Mouse (Mus musculus): ENCODE measurements at regions not wholly inside any gene's neighbourhood (a gene's known extent, or its start where the extent isn't known, plus 50 kb on each side); places are given as distances from the start of the nearest gene placed in this dataset.
"Not testable (repeated sequence)": the region's sequence is repeated elsewhere in the genome, so short reads cannot be mapped to it uniquely, and the experiment has no call there.

GRCm38 (mm10) chr1:50025766-50026165 is 874.7 kb upstream of the Tmeff2 start:
- ATAC-seq (ENCODE audit: insufficient number of reproducible peaks, insufficient read depth, low FRiP score, low read depth); H3K9me3 ChIP-seq (ENCODE audit: control insufficient read depth, low read depth, low read length); H3K4me1 ChIP-seq (ENCODE audit: control insufficient read depth, insufficient read depth, low read length); H3K4me3 ChIP-seq (ENCODE audit: low read depth, low read length); H3K27ac ChIP-seq (ENCODE audit: low read length); H3K9ac ChIP-seq (replicated peaks; ENCODE audit: low read depth, low read length); H3K36me3 ChIP-seq (ENCODE audit: control insufficient read depth, insufficient read depth, low read length); H3K27me3 ChIP-seq (ENCODE audit: control insufficient read depth, insufficient read depth, low read length); H3K4me2 ChIP-seq (replicated peaks; ENCODE audit: low read depth, low read length): not testable (repeated sequence)
- 82% methylated on average over 8 of the region's 8 CpGs for WGBS

GRCm38 (mm10) chr1:50035261-50035660 is 865.2 kb upstream of the Tmeff2 start:
- H3K9ac ChIP-seq (replicated peaks; ENCODE audit: low read depth, low read length): no peak overlapping the region
- no peak for ATAC-seq (ENCODE audit: insufficient number of reproducible peaks, insufficient read depth, low FRiP score, low read depth)
- H3K36me3 ChIP-seq (ENCODE audit: control insufficient read depth, insufficient read depth, low read length): no peaks in the 10 kb centered on the region
- no peaks in the 10 kb centered on the region for H3K27me3 ChIP-seq (ENCODE audit: control insufficient read depth, insufficient read depth, low read length)
- H3K4me2 ChIP-seq (replicated peaks; ENCODE audit: low read depth, low read length): no peak overlapping the region
- 68% methylated on average over 3 of the region's 3 CpGs for WGBS
- no peaks in the 10 kb centered on the region for H3K4me1 ChIP-seq (ENCODE audit: control insufficient read depth, insufficient read depth, low read length)
- no peak overlapping the region for H3K4me3 ChIP-seq (ENCODE audit: low read depth, low read length)
- no peaks in the 10 kb centered on the region for H3K9me3 ChIP-seq (ENCODE audit: control insufficient read depth, low read depth, low read length)
- no peak overlapping the region for H3K27ac ChIP-seq (ENCODE audit: low read length)

GRCm38 (mm10) chr1:50045816-50046215 is 854.6 kb upstream of the Tmeff2 start:
- H3K27me3 ChIP-seq (ENCODE audit: control insufficient read depth, insufficient read depth, low read length): no peaks in the 10 kb centered on the region
- H3K9me3 ChIP-seq (ENCODE audit: control insufficient read depth, low read depth, low read length): no peaks in the 10 kb centered on the region
- H3K27ac ChIP-seq (ENCODE audit: low read length): no peak overlapping the region
- no peaks in the 10 kb centered on the region for H3K4me1 ChIP-seq (ENCODE audit: control insufficient read depth, insufficient read depth, low read length)
- no peak overlapping the region for H3K9ac ChIP-seq (replicated peaks; ENCODE audit: low read depth, low read length)
- H3K4me2 ChIP-seq (replicated peaks; ENCODE audit: low read depth, low read length): no peak overlapping the region
- H3K36me3 ChIP-seq (ENCODE audit: control insufficient read depth, insufficient read depth, low read length): no peaks in the 10 kb centered on the region
- H3K4me3 ChIP-seq (ENCODE audit: low read depth, low read length): no peak overlapping the region
- ATAC-seq (ENCODE audit: insufficient number of reproducible peaks, insufficient read depth, low FRiP score, low read depth): peak; percentile 75

GRCm38 (mm10) chr1:50089731-50090130 is 810.7 kb upstream of the Tmeff2 start:
- Histone ChIP-seq H3K9ac (replicated peaks; ENCODE audit: low read depth, low read length) (no peak overlapping the region), H3K27me3 (ENCODE audit: control insufficient read depth, insufficient read depth, low read length) (no peaks in the 10 kb centered on the region), H3K4me3 (ENCODE audit: low read depth, low read length) (no peak overlapping the region), H3K9me3 (ENCODE audit: control insufficient read depth, low read depth, low read length) (no peaks in the 10 kb centered on the region), H3K4me1 (ENCODE audit: control insufficient read depth, insufficient read depth, low read length) (no peaks in the 10 kb centered on the region), H3K36me3 (ENCODE audit: control insufficient read depth, insufficient read depth, low read length) (no peaks in the 10 kb centered on the region), H3K4me2 (replicated peaks; ENCODE audit: low read depth, low read length) (no peak overlapping the region), H3K27ac (ENCODE audit: low read length) (no peak overlapping the region)
- ATAC-seq (ENCODE audit: insufficient number of reproducible peaks, insufficient read depth, low FRiP score, low read depth): no peak
